In the genomic region with DNA sequence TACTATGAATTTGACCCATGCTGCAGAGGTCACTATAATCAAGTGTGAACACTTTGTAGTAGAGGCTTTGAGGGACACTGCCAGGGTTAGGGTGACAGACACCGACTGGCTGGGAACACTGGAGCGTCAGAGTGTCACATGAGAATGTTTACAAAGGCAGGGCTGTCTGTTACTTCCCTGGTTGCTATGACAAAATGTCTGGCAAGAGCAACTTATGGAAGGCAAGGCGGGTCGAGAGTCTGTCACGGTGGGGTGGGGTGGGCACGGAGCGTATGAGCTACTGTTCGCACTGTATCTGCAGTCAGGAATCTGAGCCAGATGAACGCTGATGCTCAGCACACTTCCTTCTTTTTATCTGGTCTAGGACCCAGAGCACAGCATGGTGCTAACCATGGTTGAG, we compare ENCODE assay signal across 9 mouse cellular contexts. TPM values are rescaled to one million over a fixed set of nuclear protein-coding genes. Genes with fewer than 3 reads are reported as not detected.
DNase-seq lines count a peak whose midpoint lies in the region; ATAC-seq lines count a peak whose summit lies in the region.
"Had no signal": no experiment of that assay in that cellular context is flagged by ENCODE, and none has a peak within 500 bp of the region (broad histone marks: within the 10 kb centered on the region; RNA-seq: fewer than 3 reads in every experiment).

No protein-coding gene starts in this region.

- H3K4me3 ChIP-seq in intestine, embryonic 15.5 days (replicated peaks) = no peak overlapping the region
- H3K4me3 ChIP-seq: megakaryocyte, embryonic 14.5 days had no signal

- no peaks in the 10 kb centered on the region for H3K36me3 ChIP-seq in intestine, embryonic 15.5 days

- no peak overlapping the region for H3K27ac ChIP-seq in intestine, embryonic 15.5 days

- ATAC-seq in frontal cortex, adult (ENCODE audit: low TSS enrichment) = peak; percentile 69
- ATAC-seq in intestine, embryonic 15.5 days = peak; percentile 23; the same call in 1 of the 2 replicates

- H3K4me1 ChIP-seq in intestine, embryonic 15.5 days (replicated peaks) = no peaks in the 10 kb centered on the region

- 37% methylated on average over 9 of the region's 9 CpGs for WGBS in intestine, embryonic 15.5 days

- no peaks in the 10 kb centered on the region for H3K27me3 ChIP-seq in intestine, embryonic 15.5 days (replicated peaks)

- DNase-seq in frontal cortex, postnatal 14 days (ENCODE audit: low spot score in 2 of 2) = no peak
- peak; percentile 32 for DNase-seq in layer of hippocampus, adult 11-12 months (ENCODE audit: low spot score)
- no peak for DNase-seq in layer of hippocampus, postnatal 14 days (ENCODE audit: low spot score in 2 of 2)
- peak; percentile 10 for DNase-seq in embryo, embryonic 9.5 days (ENCODE audit: extremely low spot score)
- no peak for DNase-seq in left cerebral cortex, adult 9 months (ENCODE audit: low spot score in 2 of 2)
- DNase-seq in retina, embryonic 14.5 days (ENCODE audit: low spot score) = no peak

- no peak overlapping the region for H3K4me2 ChIP-seq in intestine, embryonic 15.5 days (replicated peaks)

- H3K9me3 ChIP-seq in intestine, embryonic 15.5 days = no peaks in the 10 kb centered on the region

- H3K9ac ChIP-seq in intestine, embryonic 15.5 days = no peak overlapping the region

RNA-seq across cellular contexts. Expression of gene Bhlhe41, which starts 34.7 kb away (rescaled TPM):
- total RNA-seq in layer of hippocampus, postnatal 14 days (2021) = 10 to 100 TPM; 20.4 to 25.0 TPM
- 0.82 and 1.3 TPM in 2 replicates for polyA plus RNA-seq in intestine, embryonic 15.5 days (2015; fragmentation: Nextera tagmentation; extraction: Ambion mirVana)

Comparison
In these comparisons a context has a peak if more than half of its experiments do, and no peak if none do; other contexts are left out.
1. DNase-seq: peak in layer of hippocampus, adult 11-12 months (single experiment) and embryo, embryonic 9.5 days (single experiment); none in frontal cortex, postnatal 14 days (0 of 2), layer of hippocampus, postnatal 14 days (0 of 2), left cerebral cortex, adult 9 months (0 of 2) and retina, embryonic 14.5 days (single experiment).